Comparison of ENCODE assay signal across 1 mouse cellular context in the genomic region with DNA sequence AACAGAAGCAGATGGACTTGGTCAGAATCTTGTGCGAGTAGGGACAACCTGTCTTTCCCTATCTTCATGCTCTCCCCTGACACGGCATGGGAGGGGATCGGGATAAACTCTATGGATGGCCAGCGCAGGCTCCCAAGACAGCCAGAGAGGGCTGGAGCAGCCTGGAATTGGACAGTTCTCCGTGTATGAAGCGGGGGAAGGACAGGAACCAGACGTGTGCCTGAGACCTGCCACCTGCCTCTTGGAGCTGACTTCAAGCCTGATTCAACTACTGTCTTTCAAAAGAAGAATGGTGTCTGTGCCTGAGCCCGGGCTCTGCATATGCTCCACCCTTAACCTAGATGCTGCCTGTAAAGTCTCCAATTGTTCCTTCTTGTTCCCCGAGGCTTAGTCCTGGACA.
TF ChIP-seq lines count a peak whose summit lies in the region.

No protein-coding gene starts in this region.

TF ChIP-seq in MEL, 35 proteins besides CTCF, POLR2A, EP300 and RAD21:
- no peak for TF ChIP-seq MXI1 (IDR thresholded peaks at IDR 0.05; ENCODE audit: low read depth, low read length)
- no peak for TF ChIP-seq MAZ (IDR thresholded peaks at IDR 0.05; ENCODE audit: low read depth, low read length)
- TF ChIP-seq E2F4 (IDR thresholded peaks at IDR 0.05; ENCODE audit: borderline replicate concordance, low read depth, low read length): no peak
- TF ChIP-seq HCFC1 (IDR thresholded peaks at IDR 0.05; ENCODE audit: low read depth, low read length): no peak
- no peak for TF ChIP-seq TCF12 (IDR thresholded peaks at IDR 0.05; ENCODE audit: low read depth, low read length)
- TF ChIP-seq KAT2A (conservative IDR thresholded peaks at IDR 0.05; ENCODE audit: low read depth, low read length): no peak
- TF ChIP-seq SIN3A (IDR thresholded peaks at IDR 0.05; ENCODE audit: low read length): no peak
- TF ChIP-seq JUND (IDR thresholded peaks at IDR 0.05; ENCODE audit: low read depth, low read length): no peak
- no peak for TF ChIP-seq MYC (IDR thresholded peaks at IDR 0.05; ENCODE audit: low read depth, low read length)
- TF ChIP-seq MAX (IDR thresholded peaks at IDR 0.05; ENCODE audit: low read length): no peak
